Mouse (Mus musculus): ENCODE results near the gene Tbk1.

- TF ChIP-seq CTCF (IDR thresholded peaks at IDR 0.05; ENCODE audit: insufficient read depth, low read length) (peak; percentile 40; the same call in 1 of the 2 replicates), POLR2A (IDR thresholded peaks at IDR 0.05; ENCODE audit: borderline replicate concordance, extremely low read depth, low read depth, low read length) (no peak)
These were observed 53.3 kb downstream of the Tbk1 start for GRCm38 (mm10) chr10:121533137-121533872.

Data from lung, adult 2 months (tissue).